Mouse (Mus musculus) liver, postnatal 0 days (tissue): Measurements from ENCODE around the gene Abcg4.

ENCODE experiments used
- CTCF ChIP-seq: sonication (generic); IDR thresholded peaks from 2 replicates; pipeline ENCODE4 v1.5.1; 2016; ENCODE audit warnings: antibody characterized with exemption, low read depth
- EP300 ChIP-seq: IDR thresholded peaks from 2 replicates; pipeline ENCODE4 v1.6.1; 2016; ENCODE audit warnings: antibody characterized with exemption, low read depth, mild to moderate bottlenecking

DNA sequence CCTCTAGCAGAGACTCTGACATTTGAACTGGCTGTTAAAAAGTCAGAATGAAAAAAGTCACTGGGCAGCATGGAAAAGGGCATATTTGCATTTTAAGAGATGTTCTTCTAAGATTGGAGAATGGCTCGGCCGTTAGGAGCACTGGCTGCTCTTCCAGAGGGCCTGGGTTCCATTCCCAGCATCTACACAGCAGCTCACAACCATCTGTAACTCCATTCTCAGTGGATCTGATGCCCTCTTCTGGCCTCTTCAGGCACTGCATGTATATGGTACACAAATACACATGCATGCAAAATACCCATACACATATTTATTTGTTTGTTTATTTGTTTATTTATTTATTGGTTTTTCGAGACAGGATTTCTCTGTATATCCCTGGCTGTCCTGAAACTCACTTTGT lies 19.3 kb downstream of the Abcg4 start:
- peak; percentile 75 for TF ChIP-seq CTCF
- TF ChIP-seq EP300: no peak
